Mouse (Mus musculus): Measurements from ENCODE around the gene Lrrc57. TPM values are rescaled to one million over a fixed set of nuclear protein-coding genes. Genes with fewer than 3 reads are reported as not detected.
A peak's percentile ranks its signal among the peaks of the same experiment; 100 is the strongest.
"Not testable (repeated sequence)": the region's sequence is repeated elsewhere in the genome, so short reads cannot be mapped to it uniquely, and the experiment has no call there.

Gene Lrrc57
- total RNA-seq, 2 experiments from 2014 or later: 25.3 to 25.8 TPM

DNA sequence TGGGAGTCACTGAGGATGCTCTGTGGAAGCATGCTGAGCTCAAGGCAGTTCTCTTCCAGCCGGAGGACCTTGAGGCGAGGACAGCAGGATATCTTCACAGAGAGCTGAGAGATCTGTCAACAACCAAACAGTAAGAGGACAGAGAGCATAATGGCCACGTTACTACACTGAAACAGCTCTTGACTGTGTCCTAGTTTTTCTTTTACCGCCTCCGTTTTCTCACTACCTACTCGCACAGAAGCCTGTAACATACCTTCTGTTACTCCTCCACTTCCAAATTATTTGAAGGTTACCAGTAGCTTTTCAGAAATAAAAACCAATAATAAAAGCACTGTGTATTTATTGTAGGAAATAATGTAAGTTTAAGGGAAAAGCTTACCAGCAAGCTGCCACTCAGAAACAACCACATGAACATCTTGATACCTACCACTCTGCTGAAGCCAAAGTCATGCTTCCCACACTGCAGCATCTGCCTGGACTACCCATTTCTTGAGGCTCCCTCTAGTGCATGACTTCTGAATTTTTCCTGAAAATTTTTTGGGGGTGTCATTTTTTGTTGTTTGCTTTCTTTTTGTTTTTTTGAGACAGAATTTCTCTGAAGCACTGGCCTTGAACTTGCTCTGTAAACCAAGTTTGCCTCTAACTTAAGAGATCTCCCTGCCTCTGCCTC lies 3.2 kb downstream of the Lrrc57 start:
- DNase-seq (ENCODE audit: low spot score in 2 of 2): no peak

- DNase-seq (ENCODE audit: low spot score in 2 of 2): no peak
These were observed 9.8 kb downstream of the Lrrc57 start for GRCm38 (mm10) chr2:120599506-120599905.

- DNase-seq (ENCODE audit: low spot score in 2 of 2): no peak
These were observed 11.6 kb downstream of the Lrrc57 start for GRCm38 (mm10) chr2:120597734-120598133.

- no peak for DNase-seq (ENCODE audit: low spot score in 2 of 2)
These were observed 17.1 kb downstream of the Lrrc57 start for GRCm38 (mm10) chr2:120592227-120592626.

DNA sequence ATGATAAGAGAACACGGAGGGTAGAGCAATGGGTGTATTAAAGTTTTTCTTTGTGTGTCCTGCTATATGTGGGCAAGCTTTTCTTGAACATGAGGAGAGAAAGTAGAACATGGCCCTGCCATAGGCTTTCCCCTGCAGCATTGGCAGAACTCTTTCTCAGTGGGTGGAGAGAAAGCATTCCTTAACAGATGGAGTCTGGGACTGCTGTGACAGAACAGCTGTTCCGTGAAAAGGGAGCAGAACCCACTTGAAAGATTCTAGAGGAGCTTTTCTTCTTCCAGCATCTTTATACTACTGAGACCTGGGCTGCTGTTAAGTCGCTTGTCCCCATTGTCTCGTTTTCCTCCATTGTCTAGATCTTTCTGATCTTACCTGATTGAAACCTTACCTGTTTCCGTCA lies 19.6 kb downstream of the Lrrc57 start:
- no peak for DNase-seq (ENCODE audit: low spot score in 2 of 2)

- DNase-seq (ENCODE audit: low spot score in 2 of 2): no peak
These were observed 31.0 kb downstream of the Lrrc57 start for GRCm38 (mm10) chr2:120578286-120578685.

GRCm38 (mm10) chr2:120577799-120578198 lies 31.5 kb downstream of the Lrrc57 start:
- DNase-seq (ENCODE audit: low spot score in 2 of 2): no peak

DNA sequence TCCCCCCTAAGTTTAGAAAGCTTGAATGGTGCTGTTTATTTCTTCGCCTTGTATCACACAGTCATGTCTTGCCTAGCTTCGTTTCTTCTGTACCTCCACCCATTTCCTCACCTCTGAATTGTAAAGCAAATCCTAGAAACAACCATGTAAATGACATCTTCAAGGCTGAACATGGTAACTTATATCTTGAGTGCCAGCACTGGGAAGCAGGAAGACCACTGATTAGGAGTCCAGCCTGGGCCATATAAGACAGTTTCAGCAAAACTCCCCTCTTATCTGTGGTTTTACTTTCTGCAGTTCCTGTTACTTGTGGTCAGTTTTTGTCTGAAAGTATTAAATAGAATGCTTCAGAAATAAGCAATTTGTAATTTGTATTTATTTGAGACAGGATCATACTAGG lies 33.3 kb downstream of the Lrrc57 start:
- DNase-seq (ENCODE audit: low spot score in 2 of 2): no peak

- no peak for DNase-seq (ENCODE audit: low spot score in 2 of 2)
These were observed 34.2 kb downstream of the Lrrc57 start for GRCm38 (mm10) chr2:120575121-120575520.

DNA sequence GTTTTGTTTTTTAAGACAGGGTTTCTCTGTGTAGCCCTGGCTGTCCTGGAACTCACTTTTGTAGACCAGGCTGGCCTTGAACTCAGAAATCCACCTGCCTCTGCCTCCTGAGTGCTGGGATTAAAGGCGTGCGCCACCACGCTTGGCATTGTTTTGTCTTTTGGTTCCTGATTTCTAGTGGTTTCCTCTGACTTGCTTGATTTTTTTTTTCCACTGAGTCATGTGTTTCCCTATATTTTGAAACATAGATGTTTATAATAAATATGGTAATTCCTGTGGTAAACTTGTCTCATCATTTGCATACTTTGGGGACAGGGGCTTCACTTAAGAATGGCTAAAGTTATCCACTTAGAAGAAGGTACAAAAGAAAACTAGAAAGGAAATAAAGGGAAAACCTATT lies 37.2 kb downstream of the Lrrc57 start:
- DNase-seq (ENCODE audit: low spot score in 2 of 2): not testable (repeated sequence)

GRCm38 (mm10) chr2:120571081-120571480 lies 38.2 kb downstream of the Lrrc57 start:
- no peak for DNase-seq (ENCODE audit: low spot score in 2 of 2)

DNA sequence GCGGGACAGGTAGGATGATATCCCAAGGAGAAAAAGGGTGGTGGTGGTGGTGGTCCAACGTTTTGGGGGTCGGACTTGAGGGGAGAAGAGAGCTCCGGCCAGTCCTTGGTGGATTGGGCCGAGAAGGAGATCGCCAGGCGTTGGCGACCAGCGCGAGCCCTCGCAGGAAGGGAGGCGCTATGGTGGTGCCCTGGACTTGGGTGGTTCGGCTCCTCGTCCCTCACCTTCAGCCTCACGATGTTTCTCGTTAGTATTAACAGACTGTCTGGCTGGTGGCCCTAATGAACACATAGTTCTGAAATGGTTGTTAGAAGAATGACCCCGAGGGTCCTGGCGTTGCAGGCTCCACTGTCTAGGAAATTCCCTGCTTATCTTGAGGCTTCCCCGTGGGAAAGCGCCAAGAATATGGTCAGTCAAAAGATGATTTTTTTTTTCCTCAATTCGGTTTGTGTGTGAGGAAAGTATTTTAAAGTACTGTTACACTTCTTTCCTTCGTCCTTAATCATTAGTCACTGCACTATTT lies 41.5 kb downstream of the Lrrc57 start:
- no peak for DNase-seq (ENCODE audit: low spot score in 2 of 2)

DNA sequence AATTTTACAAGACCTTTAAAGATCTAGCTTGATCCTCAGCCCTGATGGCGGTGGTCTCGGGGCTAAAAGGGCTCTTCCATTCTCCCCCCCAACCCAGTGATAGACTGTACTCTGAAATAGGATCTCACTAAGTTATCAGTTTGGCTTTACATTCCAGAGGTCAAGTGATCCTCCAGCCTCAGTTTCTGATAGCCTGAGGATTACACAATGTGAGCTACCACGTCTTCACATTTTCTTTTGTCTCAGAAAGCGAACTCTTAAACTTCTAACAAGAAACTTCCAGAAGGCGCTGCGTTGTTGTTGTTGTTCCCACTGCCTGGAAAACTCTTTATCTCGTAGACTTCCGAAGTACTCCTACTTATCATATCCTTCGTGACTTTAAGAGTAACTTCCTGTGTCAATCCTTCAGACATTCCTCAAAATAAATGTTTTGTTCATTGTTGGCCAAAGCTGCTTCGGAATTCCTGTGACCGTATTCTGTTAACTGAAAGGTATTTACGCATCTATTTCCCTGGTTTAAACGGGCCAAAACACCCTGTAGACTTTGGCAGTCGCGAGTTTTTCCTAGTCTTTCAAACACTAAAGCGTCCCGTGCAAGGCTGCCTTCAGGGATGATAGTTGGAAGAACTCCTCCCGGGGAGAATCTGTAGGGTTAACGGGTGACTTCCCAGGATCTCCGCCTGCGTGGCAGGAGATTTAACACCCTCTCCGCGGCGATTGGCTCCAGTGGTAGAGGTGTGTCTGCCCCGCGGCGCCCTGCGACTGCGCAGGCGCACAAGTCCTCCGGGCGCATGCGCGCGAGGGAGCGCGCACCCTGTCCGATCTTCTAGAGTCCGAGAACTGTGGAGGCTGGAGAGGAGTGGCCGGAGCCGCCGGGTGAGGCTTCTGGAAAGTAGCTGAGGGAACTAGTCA lies 42.2 kb downstream of the Lrrc57 start, which contains the start of gene Snap23:
Snap23 (plus strand) TSS at position 786 of the 912 bp plus-strand sequence.
- DNase-seq (ENCODE audit: low spot score in 2 of 2): peak; percentile 90 to 95

DNA sequence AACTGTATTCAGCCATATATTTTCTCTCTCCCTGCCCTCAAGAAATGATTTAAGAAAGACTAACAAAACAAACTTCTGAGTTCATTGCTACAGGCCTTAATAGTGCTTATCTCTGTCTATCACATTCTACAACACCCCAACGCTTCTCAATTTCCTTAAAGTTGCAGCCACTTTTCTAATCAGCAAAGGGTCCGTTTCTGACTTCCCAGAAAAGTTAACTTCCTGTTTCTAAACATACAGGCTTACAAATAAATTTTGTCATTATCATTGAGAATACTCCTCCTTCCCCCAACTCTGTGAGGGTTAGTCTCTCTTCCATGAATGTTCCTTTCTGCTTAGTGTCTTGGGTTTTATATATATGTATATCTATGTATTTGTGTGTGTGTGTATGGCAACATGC lies 44.0 kb downstream of the Lrrc57 start:
- DNase-seq (ENCODE audit: low spot score in 2 of 2): no peak

- DNase-seq (ENCODE audit: low spot score in 2 of 2): not testable (repeated sequence)
These were observed 44.7 kb downstream of the Lrrc57 start for GRCm38 (mm10) chr2:120564548-120565188.

DNA sequence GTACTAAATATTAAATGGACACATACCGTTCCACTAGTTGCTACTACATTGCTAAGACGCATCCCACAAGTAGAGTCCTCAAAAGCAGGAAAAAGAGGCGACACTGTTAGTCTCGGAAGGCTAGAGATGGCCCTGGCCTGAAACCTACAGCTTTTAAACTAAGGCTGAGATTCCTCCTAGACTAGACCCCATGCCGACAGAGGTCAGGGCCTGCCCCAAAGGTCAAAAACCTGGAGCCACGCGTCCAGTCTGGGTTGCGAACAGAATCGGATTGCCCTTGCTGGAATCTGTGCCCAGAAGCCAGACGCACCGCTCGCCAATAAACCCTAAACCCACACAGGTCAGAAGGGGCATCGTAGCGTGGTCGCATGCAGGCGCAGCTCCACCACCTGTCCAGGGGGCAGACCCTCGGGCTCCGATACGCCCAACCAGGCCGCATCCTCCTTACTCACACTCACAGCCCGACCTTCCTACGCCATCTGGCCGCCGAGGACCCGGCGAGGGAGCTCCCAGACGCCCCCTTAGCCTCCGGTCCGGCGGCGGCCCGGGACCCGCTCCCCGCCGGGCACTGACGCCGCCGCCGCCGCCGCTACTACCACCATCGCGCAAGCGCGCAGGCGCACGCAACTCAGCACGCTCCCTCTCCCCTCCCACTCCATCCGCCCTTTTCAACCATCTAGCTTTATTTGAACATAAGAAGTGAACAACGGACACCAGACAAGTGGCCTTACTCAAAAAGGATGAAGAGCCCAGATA lies 45.9 kb downstream of the Lrrc57 start, which contains the start of gene Zfp106:
Zfp106 (minus strand) TSS at position 609 of the 756 bp plus-strand sequence.
- DNase-seq (ENCODE audit: low spot score in 2 of 2): peak; percentile 77 to 89

DNA sequence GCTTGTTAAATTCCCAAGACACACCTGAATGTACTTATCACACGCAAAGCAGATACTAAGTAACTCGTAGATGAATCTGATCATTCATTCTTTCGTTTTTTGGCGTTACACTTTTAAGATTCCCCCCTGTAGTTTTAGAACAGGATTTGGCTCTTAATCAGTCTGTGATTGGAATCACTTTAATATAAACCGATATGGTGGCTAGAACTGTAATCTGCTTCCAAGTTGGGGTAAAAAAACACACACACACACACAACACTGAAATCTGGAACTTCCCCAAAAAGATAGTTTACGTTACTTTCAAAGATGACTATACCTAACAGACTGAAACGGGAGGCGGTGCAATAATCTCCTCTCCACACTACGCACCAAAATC lies 46.5 kb downstream of the Lrrc57 start:
- no peak for DNase-seq (ENCODE audit: low spot score in 2 of 2)

DNA sequence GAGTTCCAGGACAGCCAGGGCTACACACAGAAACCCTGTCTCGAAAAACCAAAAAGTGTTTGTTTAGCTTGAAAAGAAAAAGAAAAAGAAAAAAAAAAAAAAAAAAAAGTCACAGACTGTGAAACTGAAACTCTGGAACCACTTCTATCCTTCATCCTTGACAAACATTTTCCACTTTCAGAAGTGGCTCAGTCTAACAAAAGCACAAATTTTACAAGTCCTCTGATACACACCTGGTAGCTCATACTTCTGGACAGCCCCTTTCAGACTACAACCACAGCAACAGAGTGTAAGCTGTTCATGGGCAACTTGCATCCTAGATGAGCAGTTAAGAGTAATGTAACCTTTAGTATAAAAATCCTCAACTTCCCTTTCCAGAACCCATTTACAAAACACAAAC lies 47.8 kb downstream of the Lrrc57 start:
- no peak for DNase-seq (ENCODE audit: low spot score in 2 of 2)

DNA sequence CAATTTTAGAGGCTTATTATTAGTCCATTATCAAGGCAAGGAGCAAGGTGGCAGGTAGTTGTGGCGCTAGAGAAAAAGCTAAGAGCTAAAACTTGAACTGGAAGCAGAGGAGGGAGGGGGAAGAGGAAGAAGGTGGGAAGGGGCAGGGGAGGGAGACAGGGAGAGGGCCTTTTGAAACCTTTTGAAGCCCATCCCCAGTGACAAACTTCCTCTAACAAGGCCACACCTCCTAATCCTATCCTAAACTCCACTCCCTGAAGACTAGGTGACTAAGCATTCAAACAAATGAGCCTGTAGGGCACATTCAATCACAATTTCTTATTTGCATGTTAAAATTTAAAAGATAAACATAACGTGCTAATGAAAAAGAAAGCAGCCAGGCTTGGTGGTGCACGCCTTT lies 50.5 kb downstream of the Lrrc57 start:
- no peak for DNase-seq (ENCODE audit: low spot score in 2 of 2)

GRCm38 (mm10) chr2:120556868-120557267 lies 52.5 kb downstream of the Lrrc57 start:
- DNase-seq (ENCODE audit: low spot score in 2 of 2): no peak

Data from layer of hippocampus, postnatal 10 days (tissue).